Mouse (Mus musculus) ES-Bruce4 (cell line): ENCODE results near the gene Lysmd2.

Experiments used
- CTCF ChIP-seq: IDR thresholded peaks from one replicate; pipeline ENCODE4 v1.8.1; 2011; ENCODE audit warnings: low read depth, low read length
- EP300 ChIP-seq: IDR thresholded peaks from 2 replicates; pipeline ENCODE4 v1.6.1; 2011; ENCODE audit warnings: low read depth, low read length; ENCODE audit not compliant: insufficient read depth
- POLR2A ChIP-seq: IDR thresholded peaks from one replicate; pipeline ENCODE4 v1.8.1; 2011; ENCODE audit warnings: low read length; ENCODE audit not compliant: insufficient read depth

GRCm38 (mm10) chr9:75600166-75600934 lies 25.2 kb upstream of the Lysmd2 start:
- TF ChIP-seq CTCF (no peak), POLR2A (no peak), EP300 (no peak)
